Mouse (Mus musculus) midbrain, embryonic 13.5 days (tissue): ENCODE measurements at regions not wholly inside any gene's neighbourhood (a gene's known extent, or its start where the extent isn't known, plus 50 kb on each side); places are given as distances from the start of the nearest gene placed in this dataset.
"Not testable (repeated sequence)": the region's sequence is repeated elsewhere in the genome, so short reads cannot be mapped to it uniquely, and the experiment has no call there.

Experiments
- ATAC-seq: fragments of 200-750 bp; cut with Nextera tagmentation; 2 replicates; pipeline ENCODE4 v1.8.0; 2017; ENCODE audit warnings: mild to moderate bottlenecking, moderate TSS enrichment, moderate library complexity
- H3K27ac ChIP-seq: fragments of 300-500 bp; sonication (generic); 2 replicates; pipeline ENCODE4 v1.5.1; 2015; ENCODE audit warnings: inconsistent platforms, mild to moderate bottlenecking, moderate library complexity
- H3K27me3 ChIP-seq: fragments of 300-500 bp; sonication (generic); 2 replicates; pipeline ENCODE4 v1.6.1; 2015; ENCODE audit warnings: mild to moderate bottlenecking, inconsistent platforms
- H3K36me3 ChIP-seq: fragments of 300-500 bp; sonication (generic); 2 replicates; pipeline ENCODE4 v1.6.1; 2015; ENCODE audit warnings: mild to moderate bottlenecking, inconsistent platforms
- H3K4me1 ChIP-seq: fragments of 300-500 bp; sonication (generic); replicated peaks from 2 replicates; pipeline ENCODE4 v1.6.1; 2015; ENCODE audit warnings: inconsistent platforms
- H3K4me2 ChIP-seq: fragments of 300-500 bp; sonication (generic); replicated peaks from 2 replicates; pipeline ENCODE4 v1.6.1; 2015; ENCODE audit warnings: moderate library complexity, mild to moderate bottlenecking, inconsistent platforms
- H3K4me3 ChIP-seq: fragments of 300-500 bp; sonication (generic); replicated peaks from 2 replicates; pipeline ENCODE4 v1.5.1; 2015; ENCODE audit warnings: mild to moderate bottlenecking, inconsistent platforms
- H3K9ac ChIP-seq: fragments of 300-500 bp; sonication (generic); replicated peaks from 2 replicates; pipeline ENCODE4 v1.6.1; 2015; ENCODE audit warnings: mild to moderate bottlenecking, inconsistent platforms
- H3K9me3 ChIP-seq: fragments of 300-500 bp; sonication (generic); 2 replicates; pipeline ENCODE4 v1.6.1; 2016; ENCODE audit warnings: mild to moderate bottlenecking, inconsistent platforms
- WGBS: fragments of 180-500 bp; shearing (Covaris S2); methylation state at CpG from one replicate; pipeline ENCODE4 v1.1.7; 2015; 5-methylcytosine and 5-hydroxymethylcytosine counted together

GRCm38 (mm10) chr5:76081379-76081778 is 58.7 kb upstream of the Srd5a3 start:
- not testable (repeated sequence) for H3K27me3 ChIP-seq, H3K4me2 ChIP-seq, H3K36me3 ChIP-seq, H3K4me1 ChIP-seq, H3K4me3 ChIP-seq, H3K9ac ChIP-seq, H3K9me3 ChIP-seq, ATAC-seq, H3K27ac ChIP-seq
- 78% methylated on average over 2 of the region's 2 CpGs for WGBS

GRCm38 (mm10) chr5:76080429-76080828 is 59.6 kb upstream of the Srd5a3 start:
- peak; percentile 63; the same call in 1 of the 2 replicates for ATAC-seq

GRCm38 (mm10) chr5:76079204-76080025 is 60.7 kb upstream of the Srd5a3 start:
- WGBS = 51% methylated on average over 11 of the region's 11 CpGs

More at GRCm38 (mm10) chr5:76080429-76080828, 59.6 kb upstream of the Srd5a3 start:
- Histone ChIP-seq H3K4me2 (no peak overlapping the region), H3K4me3 (no peak overlapping the region), H3K9me3 (no peaks in the 10 kb centered on the region), H3K36me3 (no peaks in the 10 kb centered on the region), H3K9ac (no peak overlapping the region), H3K27me3 (no peaks in the 10 kb centered on the region), H3K4me1 (peaks cover 8% of the 10 kb centered on the region), H3K27ac (no peak overlapping the region)
- 33% methylated on average over 8 of the region's 8 CpGs for WGBS

GRCm38 (mm10) chr5:76078485-76078884 is 61.6 kb upstream of the Srd5a3 start:
- Histone ChIP-seq H3K9me3 (no peaks in the 10 kb centered on the region), H3K4me3 (no peak overlapping the region), H3K4me2 (no peak overlapping the region), H3K36me3 (no peaks in the 10 kb centered on the region), H3K27me3 (no peaks in the 10 kb centered on the region), H3K4me1 (peaks cover 12% of the 10 kb centered on the region), H3K9ac (no peak overlapping the region), H3K27ac (no peak overlapping the region)
- 88% methylated on average over 1 of the region's 1 CpGs for WGBS
- no peak for ATAC-seq

More at GRCm38 (mm10) chr5:76079204-76080025, 60.7 kb upstream of the Srd5a3 start:
- no peaks in the 10 kb centered on the region for H3K9me3 ChIP-seq
- H3K4me2 ChIP-seq = no peak overlapping the region
- peak overlapping the region; percentile 58 for H3K27ac ChIP-seq
- no peaks in the 10 kb centered on the region for H3K27me3 ChIP-seq
- no peak overlapping the region for H3K4me3 ChIP-seq
- H3K4me1 ChIP-seq = peaks cover 12% of the 10 kb centered on the region
- ATAC-seq = peak; percentile 62; the same call in 1 of the 2 replicates
- H3K9ac ChIP-seq = no peak overlapping the region
- H3K36me3 ChIP-seq = no peaks in the 10 kb centered on the region

- 93% methylated on average over 7 of the region's 7 CpGs for WGBS
- Histone ChIP-seq H3K27ac (no peak overlapping the region), H3K27me3 (no peaks in the 10 kb centered on the region), H3K4me3 (no peak overlapping the region), H3K4me2 (no peak overlapping the region), H3K9me3 (no peaks in the 10 kb centered on the region), H3K9ac (no peak overlapping the region), H3K4me1 (peaks cover 12% of the 10 kb centered on the region), H3K36me3 (no peaks in the 10 kb centered on the region)
- no peak for ATAC-seq
These were observed 63.8 kb upstream of the Srd5a3 start for GRCm38 (mm10) chr5:76076283-76076682.

- peak overlapping the region; percentile 23; the same call in 1 of the 2 replicates for H3K4me2 ChIP-seq
- H3K4me3 ChIP-seq = no peak overlapping the region
- no peaks in the 10 kb centered on the region for H3K9me3 ChIP-seq
- 17% methylated on average over 8 of the region's 8 CpGs for WGBS
- H3K27me3 ChIP-seq = no peaks in the 10 kb centered on the region
- ATAC-seq = 0 out of 2 replicates have a peak, but pooled peaks have one; percentile 53
- no peaks in the 10 kb centered on the region for H3K36me3 ChIP-seq
- no peak overlapping the region for H3K9ac ChIP-seq
- peaks cover 12% of the 10 kb centered on the region for H3K4me1 ChIP-seq
- H3K27ac ChIP-seq = no peak overlapping the region
These were observed 64.7 kb upstream of the Srd5a3 start for GRCm38 (mm10) chr5:76075401-76075800.

- no peaks in the 10 kb centered on the region for H3K4me1 ChIP-seq
- ATAC-seq = no peak
- H3K4me2 ChIP-seq = no peak overlapping the region
- WGBS = 58% methylated on average over 3 of the region's 3 CpGs
- no peaks in the 10 kb centered on the region for H3K27me3 ChIP-seq
- no peak overlapping the region for H3K4me3 ChIP-seq
- H3K9me3 ChIP-seq = no peaks in the 10 kb centered on the region
- no peaks in the 10 kb centered on the region for H3K36me3 ChIP-seq
- no peak overlapping the region for H3K27ac ChIP-seq
- H3K9ac ChIP-seq = no peak overlapping the region
These were observed 72.2 kb upstream of the Srd5a3 start for GRCm38 (mm10) chr5:76067881-76068280.

- Histone ChIP-seq H3K27ac (no peak overlapping the region), H3K4me3 (no peak overlapping the region), H3K27me3 (no peaks in the 10 kb centered on the region), H3K36me3 (no peaks in the 10 kb centered on the region), H3K4me1 (no peaks in the 10 kb centered on the region), H3K9ac (no peak overlapping the region), H3K9me3 (no peaks in the 10 kb centered on the region), H3K4me2 (no peak overlapping the region)
- no peak for ATAC-seq
- 73% methylated on average over 10 of the region's 10 CpGs for WGBS
These were observed 72.8 kb upstream of the Srd5a3 start for GRCm38 (mm10) chr5:76067231-76067630.

GRCm38 (mm10) chr5:76065789-76066188 is 74.3 kb upstream of the Srd5a3 start:
- WGBS = 62% methylated on average over 4 of the region's 4 CpGs
- H3K36me3 ChIP-seq = no peaks in the 10 kb centered on the region
- no peak for ATAC-seq

GRCm38 (mm10) chr5:76065227-76065626 is 74.8 kb upstream of the Srd5a3 start:
- Histone ChIP-seq H3K9me3 (no peaks in the 10 kb centered on the region), H3K9ac (no peak overlapping the region), H3K36me3 (no peaks in the 10 kb centered on the region), H3K4me1 (no peaks in the 10 kb centered on the region), H3K4me3 (no peak overlapping the region), H3K27ac (no peak overlapping the region), H3K27me3 (no peaks in the 10 kb centered on the region), H3K4me2 (no peak overlapping the region)
- ATAC-seq = no peak
- WGBS = 77% methylated on average over 6 of the region's 6 CpGs

More at GRCm38 (mm10) chr5:76065789-76066188, 74.3 kb upstream of the Srd5a3 start:
- no peak overlapping the region for H3K9ac ChIP-seq
- no peak overlapping the region for H3K27ac ChIP-seq
- H3K4me3 ChIP-seq = no peak overlapping the region
- H3K9me3 ChIP-seq = no peaks in the 10 kb centered on the region
- no peaks in the 10 kb centered on the region for H3K27me3 ChIP-seq
- H3K4me2 ChIP-seq = no peak overlapping the region
- H3K4me1 ChIP-seq = no peaks in the 10 kb centered on the region

- Histone ChIP-seq H3K4me3 (no peak overlapping the region), H3K9me3 (no peaks in the 10 kb centered on the region), H3K36me3 (no peaks in the 10 kb centered on the region), H3K4me1 (no peaks in the 10 kb centered on the region), H3K4me2 (no peak overlapping the region), H3K27ac (no peak overlapping the region), H3K27me3 (no peaks in the 10 kb centered on the region), H3K9ac (no peak overlapping the region)
- ATAC-seq = no peak
- 84% methylated on average over 5 of the region's 5 CpGs for WGBS
These were observed 75.4 kb upstream of the Srd5a3 start for GRCm38 (mm10) chr5:76064686-76065085.

GRCm38 (mm10) chr5:76063473-76063872 is 76.6 kb upstream of the Srd5a3 start:
- 69% methylated on average over 6 of the region's 6 CpGs for WGBS
- ATAC-seq = no peak

More at GRCm38 (mm10) chr5:76063473-76063872, 76.6 kb upstream of the Srd5a3 start:
- Histone ChIP-seq H3K9ac (no peak overlapping the region), H3K9me3 (no peaks in the 10 kb centered on the region), H3K27me3 (no peaks in the 10 kb centered on the region), H3K4me3 (no peak overlapping the region), H3K36me3 (no peaks in the 10 kb centered on the region), H3K4me1 (no peaks in the 10 kb centered on the region), H3K27ac (no peak overlapping the region), H3K4me2 (no peak overlapping the region)
